Mouse (Mus musculus): ENCODE data around the gene Prr29. TPM values are rescaled to one million over a fixed set of nuclear protein-coding genes. Genes with fewer than 3 reads are reported as not detected.

Gene Prr29
- total RNA-seq, 1 experiment from 2014 or later, result not detected

DNA sequence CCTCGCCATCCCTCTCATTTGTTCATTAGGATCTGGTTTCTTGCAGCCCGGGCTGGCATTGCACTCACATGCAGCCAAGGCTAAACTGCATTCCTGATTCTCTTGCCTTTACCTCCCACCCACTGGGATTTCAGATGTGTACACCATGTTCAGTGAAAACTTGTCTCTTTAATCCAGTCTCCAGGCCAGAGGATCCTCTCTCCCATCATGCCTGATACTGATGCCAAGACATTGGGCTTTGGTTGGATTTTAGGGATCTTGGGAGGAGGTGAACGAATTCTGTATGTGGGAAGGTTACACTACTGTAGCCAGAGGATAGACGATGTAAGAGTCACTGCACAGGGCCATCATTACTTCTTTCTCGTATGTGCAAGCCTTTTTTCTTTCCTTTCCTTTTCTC, 59.9 kb downstream of the Prr29 start:
- no peak for ATAC-seq (replicated peaks in 1 of 2; ENCODE audit: insufficient read depth in 1 of 2, low FRiP score in 2 of 2, low TSS enrichment in 1 of 2, low read depth in 1 of 2, poor library complexity in 2 of 2, severe bottlenecking in 2 of 2)

GRCm38 (mm10) chr11:106426447-106426846, 61.2 kb downstream of the Prr29 start:
- no peak for ATAC-seq (replicated peaks in 1 of 2; ENCODE audit: insufficient read depth in 1 of 2, low FRiP score in 2 of 2, low TSS enrichment in 1 of 2, low read depth in 1 of 2, poor library complexity in 2 of 2, severe bottlenecking in 2 of 2)

Other genes with a start within 250 kb of the Prr29 start
- gene Gm10840, start 204.6 kb upstream of the Prr29 start, total RNA-seq (2017), result 13.6 TPM in 1 of 2 replicates, not detected in the other
- 39.7 and 57.2 TPM in 2 replicates for gene Limd2, start 204.6 kb upstream of the Prr29 start, total RNA-seq (2017)
- 18.2 and 21.7 TPM in 2 replicates for gene Strada, start 163.3 kb upstream of the Prr29 start, total RNA-seq (2017)
- gene Ccdc47, start 149.1 kb upstream of the Prr29 start, total RNA-seq (2017), result 186 and 253 TPM in 2 replicates
- 106 and 108 TPM in 2 replicates for gene Ddx42, start 148.5 kb upstream of the Prr29 start, total RNA-seq (2017)
- 124 and 147 TPM in 2 replicates for gene Ftsj3, start 109.4 kb upstream of the Prr29 start, total RNA-seq (2017)
- gene Psmc5, start 109.3 kb upstream of the Prr29 start, total RNA-seq (2017), result 86.0 and 87.2 TPM in 2 replicates
- 200 and 274 TPM in 2 replicates for gene Smarcd2, start 92.5 kb upstream of the Prr29 start, total RNA-seq (2017)
- 3.6 and 4.0 TPM in 2 replicates for gene Tcam1, start 88.8 kb upstream of the Prr29 start, total RNA-seq (2017)
- not detected in 2 replicates for gene Gh, start 63.6 kb upstream of the Prr29 start, total RNA-seq (2017)
- 15.9 and 30.2 TPM in 2 replicates for gene Cd79b, start 50.7 kb upstream of the Prr29 start, total RNA-seq (2017)
- not detected in 2 replicates for gene Scn4a, start 12.2 kb upstream of the Prr29 start, total RNA-seq (2017)
- gene Icam2, start 22.6 kb downstream of the Prr29 start, total RNA-seq (2017), result 49.3 and 87.8 TPM in 2 replicates
- gene Ern1, start 122.4 kb downstream of the Prr29 start, total RNA-seq (2017), result 35.9 and 65.9 TPM in 2 replicates
- gene Tex2, start 248.0 kb downstream of the Prr29 start, total RNA-seq (2017), result 28.1 and 45.7 TPM in 2 replicates